Mouse (Mus musculus): ENCODE results near the gene Cdiptos.

Gene Cdiptos

GRCm38 (mm10) chr7:126975893-126975949 is 177 bp downstream of the Cdiptos start, which contains the start of gene Cdipt:
Gene Cdipt, plus strand, starts transcription at chr7:126975914.
- DNase-seq (ENCODE audit: low read depth, low spot score) = no peak

- DNase-seq (ENCODE audit: low read depth, low spot score) = no peak
Observed at GRCm38 (mm10) chr7:126975493-126975892, 405 bp downstream of the Cdiptos start.

GRCm38 (mm10) chr7:126967361-126967760 is 8.5 kb downstream of the Cdiptos start:
- DNase-seq (ENCODE audit: low read depth, low spot score) = no peak

- DNase-seq (ENCODE audit: low read depth, low spot score) = no peak
Observed at GRCm38 (mm10) chr7:126965568-126965967, 10.3 kb downstream of the Cdiptos start.

DNA sequence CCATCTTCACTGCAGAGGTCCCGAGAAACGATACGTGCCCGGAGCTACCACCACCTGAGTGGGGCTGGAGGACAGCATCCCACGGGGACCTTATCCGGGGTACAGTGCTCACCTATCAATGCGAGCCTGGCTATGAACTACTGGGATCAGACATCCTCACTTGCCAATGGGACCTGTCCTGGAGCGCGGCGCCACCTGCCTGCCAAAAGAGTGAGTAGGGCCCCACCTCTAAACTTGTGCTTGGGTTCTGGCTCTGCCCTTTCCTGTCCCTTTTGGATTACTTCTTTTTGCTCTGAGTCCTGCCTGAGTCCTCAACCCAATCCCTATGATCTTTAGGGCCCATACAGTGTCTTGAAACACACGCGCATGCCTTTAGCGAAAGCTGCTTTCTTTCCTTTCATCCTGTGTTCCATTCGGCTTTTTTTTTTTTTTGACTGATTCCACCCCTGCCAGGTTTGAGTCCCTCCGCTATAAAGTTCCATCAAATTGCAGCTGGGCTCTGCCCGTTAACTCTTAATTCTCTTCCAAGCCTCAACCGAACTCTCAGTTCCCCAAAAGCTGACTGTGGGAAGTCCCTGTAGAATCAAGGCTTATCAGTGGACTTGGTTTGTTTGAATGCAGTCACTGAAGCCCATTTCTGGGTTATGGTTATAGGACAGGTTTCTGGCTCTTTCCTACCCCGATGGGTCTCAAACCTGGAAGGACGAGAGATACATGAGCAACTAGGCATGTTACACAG is 12.2 kb downstream of the Cdiptos start:
- DNase-seq (ENCODE audit: low read depth, low spot score) = peak; percentile 67

DNA sequence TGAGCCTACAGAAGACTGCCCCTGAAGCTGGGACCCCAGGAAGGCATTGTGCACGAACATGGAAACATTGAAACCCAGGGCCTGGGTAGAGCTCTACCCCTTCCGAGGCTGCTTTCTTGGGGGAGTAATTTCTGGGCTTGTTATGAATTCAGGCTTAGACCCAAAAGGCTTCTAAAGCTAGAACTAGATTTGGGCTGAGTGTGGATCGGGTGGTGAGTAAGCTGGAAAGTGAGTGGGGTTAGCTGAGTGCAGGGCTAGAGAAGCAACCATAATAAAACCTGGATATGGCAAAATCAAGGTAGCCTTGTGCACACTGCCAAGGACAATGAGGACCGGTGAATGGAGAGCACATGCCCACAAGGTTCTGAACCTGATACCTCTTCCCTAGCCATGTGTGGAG is 13.9 kb downstream of the Cdiptos start:
- DNase-seq (ENCODE audit: low read depth, low spot score) = no peak

DNA sequence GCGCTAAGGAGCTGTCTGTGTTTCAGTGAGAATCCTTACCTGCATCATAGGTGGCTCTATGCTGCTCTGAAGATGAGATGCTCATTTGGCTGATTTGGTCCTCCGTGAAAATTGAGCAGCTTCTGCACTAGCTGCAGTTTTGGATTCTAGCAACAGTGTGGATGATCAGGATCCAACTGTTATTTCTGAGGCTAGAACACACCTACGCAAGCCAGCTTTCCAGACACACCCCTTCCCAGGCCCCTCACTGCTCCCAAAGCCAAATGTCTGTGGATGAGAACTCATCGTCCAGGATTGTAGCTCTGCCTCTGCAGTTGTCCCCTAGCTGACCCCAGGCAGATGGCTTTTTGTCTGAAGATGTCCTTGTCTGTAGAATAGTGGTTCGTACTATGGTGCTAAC is 14.8 kb downstream of the Cdiptos start:
- DNase-seq (ENCODE audit: low read depth, low spot score) = no peak

GRCm38 (mm10) chr7:126959780-126960179 is 16.1 kb downstream of the Cdiptos start:
- no peak for DNase-seq (ENCODE audit: low read depth, low spot score)

DNA sequence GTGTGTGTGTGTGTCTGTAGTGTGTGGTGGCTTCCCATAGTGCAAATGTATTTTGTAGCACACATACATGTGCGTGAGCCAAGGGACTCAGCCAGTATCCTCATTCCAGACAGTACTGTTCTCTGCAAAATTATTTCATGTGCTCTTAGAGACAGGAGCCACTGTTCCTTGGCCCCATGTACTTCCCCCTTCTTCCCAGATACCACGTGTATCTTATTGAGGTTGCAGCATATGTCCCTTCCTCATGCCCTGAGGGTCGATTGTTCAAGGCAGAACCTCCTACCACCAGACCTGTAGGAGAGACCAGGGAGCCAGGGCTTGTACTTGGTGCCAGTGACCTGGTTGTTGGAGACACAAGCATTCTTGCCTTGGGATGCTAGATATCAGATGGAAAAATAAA is 20.8 kb downstream of the Cdiptos start:
- no peak for DNase-seq (ENCODE audit: low read depth, low spot score)

- DNase-seq (ENCODE audit: low read depth, low spot score) = no peak
Observed at GRCm38 (mm10) chr7:126952646-126953045, 23.3 kb downstream of the Cdiptos start.

DNA sequence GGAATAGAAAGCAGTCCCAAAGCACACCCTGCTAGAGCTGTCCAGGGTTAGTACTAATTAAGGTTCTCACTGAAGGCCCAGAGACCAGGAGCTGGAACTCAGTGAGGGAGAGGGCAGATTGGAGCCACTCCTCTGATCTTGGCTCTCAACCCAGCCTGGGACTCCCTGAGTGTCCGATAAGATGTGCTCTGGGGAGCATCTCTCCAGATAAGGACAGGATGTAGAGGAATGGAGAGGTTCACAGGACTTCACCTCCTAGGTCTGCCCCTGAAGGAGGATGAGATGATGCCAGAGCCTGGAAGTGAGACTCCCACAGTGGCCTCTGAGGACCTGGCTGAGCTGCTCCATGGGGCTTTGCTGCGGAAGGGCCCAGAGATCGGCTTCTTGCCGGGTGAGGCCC is 24.2 kb downstream of the Cdiptos start:
- DNase-seq (ENCODE audit: low read depth, low spot score) = no peak

DNA sequence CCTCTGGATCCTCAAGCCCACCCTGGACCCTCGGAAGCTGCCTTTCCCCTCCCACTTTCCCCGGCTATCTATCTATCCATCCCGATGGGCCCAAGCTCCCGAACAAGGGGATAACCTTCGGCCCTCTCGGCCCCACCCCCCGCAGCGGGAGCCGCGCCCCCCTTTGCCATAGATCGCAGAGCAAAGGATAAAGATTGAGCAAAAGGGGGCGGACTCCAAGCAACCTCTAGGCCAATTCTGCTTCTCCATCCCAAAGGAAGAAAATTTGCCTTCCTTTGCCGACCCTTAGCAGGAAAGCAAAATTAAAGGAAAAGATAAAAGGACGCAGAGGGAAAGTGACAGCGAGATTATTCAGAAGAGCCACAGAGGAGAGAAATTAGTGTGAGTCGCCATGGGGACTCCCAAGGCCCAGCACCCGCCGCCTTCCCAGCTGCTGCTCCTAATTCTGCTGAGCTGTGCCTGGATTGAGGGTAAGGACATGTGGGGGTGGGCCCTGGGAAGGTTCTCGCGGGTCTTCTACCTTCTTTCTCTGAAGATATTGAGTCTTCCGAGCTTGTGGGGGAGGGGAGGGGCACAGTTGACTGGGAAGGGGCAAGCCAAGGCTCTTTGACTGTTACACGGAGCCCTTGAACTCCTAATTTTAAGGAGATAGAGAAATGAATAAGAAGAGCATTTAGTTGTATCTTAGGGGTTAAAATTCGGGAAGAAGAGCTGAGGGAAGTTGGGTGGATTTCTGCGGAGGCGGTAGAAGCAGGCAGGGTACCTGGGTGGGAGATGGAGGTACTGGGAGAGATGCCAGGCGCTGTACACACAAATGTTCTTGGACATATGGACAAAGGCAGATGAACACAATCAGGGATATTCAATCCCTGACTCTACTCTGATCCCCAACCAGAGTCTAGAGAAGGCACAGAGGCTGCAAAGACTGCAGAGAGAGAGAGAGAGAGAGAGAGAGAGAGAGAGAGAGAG is 25.0 kb downstream of the Cdiptos start:
- DNase-seq (ENCODE audit: low read depth, low spot score) = no peak

DNA sequence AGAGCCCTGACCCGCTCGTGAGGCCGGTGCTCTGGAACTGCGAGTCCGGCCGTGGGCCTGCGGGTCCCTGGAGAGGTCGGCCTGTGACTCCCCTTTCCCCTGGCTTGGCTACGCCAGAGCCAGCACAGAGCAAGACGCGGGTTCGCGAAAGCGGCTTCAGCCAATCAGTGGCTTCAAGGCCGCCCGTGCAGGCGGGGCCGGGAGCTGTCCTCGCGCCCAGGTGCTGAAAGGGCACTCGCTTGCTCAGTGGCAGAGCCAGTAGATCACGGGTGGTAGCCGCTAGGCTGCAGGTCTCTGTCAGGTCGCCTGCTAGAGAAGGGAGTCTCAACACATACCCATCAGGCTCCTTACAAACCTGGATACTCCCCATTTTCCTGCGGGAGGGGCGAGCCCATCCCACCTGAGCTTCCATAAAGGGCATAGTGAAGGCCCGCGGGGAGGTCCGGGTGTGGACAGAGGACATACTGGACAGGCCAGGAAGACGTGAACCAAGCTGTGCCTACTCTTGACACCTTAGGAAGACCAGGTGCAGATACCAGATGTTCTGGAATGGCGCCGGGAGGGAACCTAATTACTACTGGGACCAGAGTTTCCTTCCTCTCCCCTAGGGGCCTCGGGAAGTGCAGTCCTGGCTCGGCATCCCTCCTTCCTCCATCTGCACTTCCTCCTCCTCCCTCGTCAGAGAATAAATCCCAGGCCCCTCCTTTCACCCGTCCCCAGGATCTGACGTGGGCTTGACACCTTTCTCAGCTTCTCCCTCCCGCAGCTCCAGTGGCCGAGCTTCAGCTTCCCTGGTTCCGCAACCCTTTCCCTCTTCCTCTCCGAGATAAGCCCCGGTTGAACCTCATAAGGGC is 25.9 kb downstream of the Cdiptos start, which contains the start of gene Sez6l2:
Sez6l2 (plus strand) TSS at position 771 of the 854 bp plus-strand sequence.
- peak; percentile 92 for DNase-seq (ENCODE audit: low read depth, low spot score)

- no peak for DNase-seq (ENCODE audit: low read depth, low spot score)
Observed at GRCm38 (mm10) chr7:126949403-126949792, 26.5 kb downstream of the Cdiptos start, which contains the start of gene Asphd1. Gene Asphd1, minus strand, starts transcription at chr7:126949582.

- no peak for DNase-seq (ENCODE audit: low read depth, low spot score)
Observed at GRCm38 (mm10) chr7:126948626-126949025, 27.3 kb downstream of the Cdiptos start.

DNA sequence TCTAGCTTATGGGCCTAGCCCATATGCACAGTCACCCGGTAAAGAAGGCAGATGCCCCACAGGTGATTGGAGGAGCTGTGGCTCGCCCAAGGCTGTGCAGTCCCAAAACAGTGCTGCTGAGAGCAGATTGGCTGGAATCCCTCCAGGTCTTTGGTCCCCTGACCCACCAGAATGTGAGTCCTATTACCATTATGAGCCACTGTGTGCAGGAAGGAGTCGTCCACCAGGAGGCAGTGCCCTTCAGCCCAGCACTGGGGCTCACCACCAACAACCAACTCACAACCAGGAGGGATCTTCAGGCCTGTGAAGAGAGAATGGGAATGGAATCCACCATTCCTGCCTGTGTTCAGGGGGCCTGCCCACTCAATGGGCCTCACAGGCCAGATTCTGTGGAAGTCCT is 29.4 kb downstream of the Cdiptos start:
- peak; percentile 72 for DNase-seq (ENCODE audit: low read depth, low spot score)

- no peak for DNase-seq (ENCODE audit: low read depth, low spot score)
Observed at GRCm38 (mm10) chr7:126941801-126942200, 34.1 kb downstream of the Cdiptos start.

- DNase-seq (ENCODE audit: low read depth, low spot score) = no peak
Observed at GRCm38 (mm10) chr7:126941171-126941570, 34.7 kb downstream of the Cdiptos start.

- DNase-seq (ENCODE audit: low read depth, low spot score) = no peak
Observed at GRCm38 (mm10) chr7:126932652-126933051, 43.2 kb downstream of the Cdiptos start.

DNA sequence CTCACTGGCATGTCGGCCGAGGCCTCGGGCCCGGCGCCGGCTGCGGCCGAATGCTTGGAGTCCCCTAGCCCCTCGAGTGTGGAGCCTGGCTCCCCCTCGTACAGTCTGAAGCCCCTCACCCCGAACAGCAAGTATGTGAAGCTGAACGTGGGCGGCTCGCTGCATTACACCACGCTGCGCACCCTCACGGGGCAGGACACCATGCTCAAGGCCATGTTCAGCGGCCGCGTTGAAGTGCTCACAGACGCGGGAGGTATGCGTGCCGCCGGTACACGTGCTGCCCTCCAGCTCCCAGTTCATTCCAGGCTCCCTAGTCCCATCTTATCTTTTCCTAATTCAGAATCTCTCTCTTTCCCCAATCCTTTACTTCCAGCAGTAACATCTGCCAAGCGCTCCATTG is 46.9 kb downstream of the Cdiptos start:
- DNase-seq (ENCODE audit: low read depth, low spot score) = no peak

- DNase-seq (ENCODE audit: low read depth, low spot score) = peak; percentile 95
Observed at GRCm38 (mm10) chr7:126928384-126929037, 47.4 kb downstream of the Cdiptos start, which contains the start of gene Kctd13. Gene Kctd13, plus strand, starts transcription at chr7:126928879.

DNA sequence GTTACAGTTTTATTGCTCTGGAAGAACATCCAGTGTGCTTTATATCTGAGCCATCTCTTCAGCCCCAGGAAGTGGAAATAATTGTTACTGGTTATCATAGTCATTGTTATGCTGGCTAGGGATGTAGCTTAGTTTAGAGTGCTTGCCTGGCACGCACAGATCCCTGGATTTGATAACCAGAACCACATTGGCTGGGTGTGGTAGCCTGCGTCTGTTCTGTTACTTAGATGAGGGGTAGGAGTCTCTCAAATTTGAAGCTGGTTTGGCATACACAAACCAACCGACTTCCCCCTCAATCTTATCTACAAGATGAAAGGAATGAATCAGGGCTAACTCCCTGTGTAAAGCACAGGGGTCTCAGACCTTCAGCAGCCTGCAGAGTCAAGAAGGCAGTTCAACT is 49.6 kb downstream of the Cdiptos start:
- DNase-seq (ENCODE audit: low read depth, low spot score) = no peak
